Mouse (Mus musculus) E14TG2a.4 (cell line): ENCODE measurements around the gene Sdsl.

Experiments
- H3K27me3 ChIP-seq: 2 replicates; pipeline ENCODE4 v1.6.1; 2014; ENCODE audit warnings: low read length, control low read depth; ENCODE audit not compliant: insufficient read depth
- H3K36me3 ChIP-seq: 2 replicates; pipeline ENCODE4 v1.6.1; 2014; ENCODE audit warnings: low read length, control low read depth; ENCODE audit not compliant: insufficient read depth
- H3K4me1 ChIP-seq: replicated peaks from 2 replicates; pipeline ENCODE4 v1.6.1; 2014; ENCODE audit warnings: low read depth, low read length, control low read depth
- H3K4me3 ChIP-seq: replicated peaks from 2 replicates; pipeline ENCODE4 v1.5.1; 2014; ENCODE audit warnings: mild to moderate bottlenecking, low read length
- H3K9me3 ChIP-seq: 2 replicates; pipeline ENCODE4 v1.6.1; 2014; ENCODE audit warnings: low read length, control low read depth
- CTCF ChIP-seq: conservative IDR thresholded peaks from 2 replicates; pipeline ENCODE4 v1.5.1; 2014; ENCODE audit warnings: low read length
- NANOG ChIP-seq: IDR thresholded peaks from 2 replicates; pipeline ENCODE4 v1.6.1; 2014; ENCODE audit warnings: borderline replicate concordance, low read length, mixed read lengths
- POU5F1 ChIP-seq: IDR thresholded peaks from 2 replicates; pipeline ENCODE4 v1.6.1; 2014; ENCODE audit warnings: low read length, borderline replicate concordance

The Sdsl gene

GRCm38 (mm10) chr5:120431649-120432485 lies 40.7 kb downstream of the Sdsl start, which contains the start of gene Lhx5:
Gene Lhx5 (plus strand): TSS chr5:120431699.
- Histone ChIP-seq H3K4me1 (peaks cover 79% of the 10 kb centered on the region), H3K27me3 (peaks cover 96% of the 10 kb centered on the region), H3K4me3 (peak within 1 kb of the TSS; percentile 64), H3K36me3 (no peaks in the 10 kb centered on the region), H3K9me3 (0 out of 2 replicates have a peak, but pooled peaks cover 3% of the 10 kb centered on the region)
- TF ChIP-seq CTCF (no peak), NANOG (no peak), POU5F1 (no peak)

DNA sequence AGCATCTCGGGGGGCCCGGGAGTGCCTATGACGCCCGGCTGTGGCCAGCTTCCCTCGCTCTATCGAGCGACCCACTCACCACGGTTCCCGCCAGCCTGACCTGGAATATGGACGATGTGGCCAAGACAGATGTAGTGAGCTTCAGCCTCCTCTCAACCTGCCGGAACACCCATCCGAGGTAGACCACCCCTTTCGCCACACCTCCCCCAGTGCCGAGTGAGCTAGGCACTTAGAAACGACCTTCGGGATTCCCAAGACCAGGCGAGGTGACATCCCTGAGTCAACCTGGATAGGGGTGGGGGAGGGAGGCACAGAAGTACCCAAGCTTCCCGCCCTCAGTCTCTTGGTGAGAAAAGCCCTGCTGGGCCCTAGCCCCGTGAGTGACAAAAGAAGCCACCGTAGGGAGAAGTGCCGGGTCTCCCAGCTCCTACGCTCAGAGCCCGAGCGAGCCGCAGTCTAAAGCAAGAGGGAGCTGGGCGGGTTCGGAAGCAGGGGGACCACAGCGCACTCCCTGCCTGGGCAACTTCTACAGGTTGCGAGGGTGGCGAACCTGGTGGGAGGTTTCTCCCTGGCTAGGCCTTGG lies 41.5 kb downstream of the Sdsl start:
- H3K27me3 ChIP-seq: peaks cover 96% of the 10 kb centered on the region
- TF ChIP-seq POU5F1: no peak
- no peak for TF ChIP-seq NANOG
- TF ChIP-seq CTCF: no peak

GRCm38 (mm10) chr5:120429692-120430091 lies 42.9 kb downstream of the Sdsl start:
- H3K4me3 ChIP-seq: no peak overlapping the region
- H3K27me3 ChIP-seq: peaks cover 94% of the 10 kb centered on the region
- H3K9me3 ChIP-seq: 0 out of 2 replicates have a peak, but pooled peaks cover 3% of the 10 kb centered on the region
- H3K36me3 ChIP-seq: no peaks in the 10 kb centered on the region
- H3K4me1 ChIP-seq: peaks cover 75% of the 10 kb centered on the region
- no peak for TF ChIP-seq POU5F1
- TF ChIP-seq NANOG: no peak
- TF ChIP-seq CTCF: no peak

More for the DNA sequence above, 41.5 kb downstream of the Sdsl start:
- Histone ChIP-seq H3K4me1 (peaks cover 79% of the 10 kb centered on the region), H3K9me3 (0 out of 2 replicates have a peak, but pooled peaks cover 3% of the 10 kb centered on the region), H3K36me3 (no peaks in the 10 kb centered on the region), H3K4me3 (peak overlapping the region; percentile 64)

DNA sequence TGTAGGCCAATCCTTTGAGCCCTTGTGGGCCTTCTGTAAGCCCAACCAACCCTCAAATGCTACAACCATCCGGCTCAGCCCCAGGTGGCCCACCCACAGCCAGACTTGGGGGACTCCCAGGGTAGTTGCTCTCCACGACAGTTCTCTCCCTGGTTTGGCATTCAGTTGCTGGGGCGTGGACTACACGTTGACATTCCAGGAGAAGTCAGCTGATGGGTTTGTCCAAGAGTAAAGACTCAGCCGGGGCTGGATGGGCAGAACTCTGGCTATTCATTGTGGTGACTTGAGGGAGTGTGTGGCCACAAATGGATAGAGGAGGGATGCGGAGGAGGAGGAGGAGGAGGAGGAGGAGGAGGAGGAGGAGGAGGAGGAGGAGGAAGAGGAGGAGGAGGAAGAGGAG lies 43.6 kb downstream of the Sdsl start:
- H3K27me3 ChIP-seq: peaks cover 94% of the 10 kb centered on the region
- H3K9me3 ChIP-seq: 0 out of 2 replicates have a peak, but pooled peaks cover 3% of the 10 kb centered on the region
- peaks cover 74% of the 10 kb centered on the region for H3K4me1 ChIP-seq
- TF ChIP-seq POU5F1 (no peak), CTCF (no peak), NANOG (no peak)
- no peaks in the 10 kb centered on the region for H3K36me3 ChIP-seq
- no peak overlapping the region for H3K4me3 ChIP-seq

DNA sequence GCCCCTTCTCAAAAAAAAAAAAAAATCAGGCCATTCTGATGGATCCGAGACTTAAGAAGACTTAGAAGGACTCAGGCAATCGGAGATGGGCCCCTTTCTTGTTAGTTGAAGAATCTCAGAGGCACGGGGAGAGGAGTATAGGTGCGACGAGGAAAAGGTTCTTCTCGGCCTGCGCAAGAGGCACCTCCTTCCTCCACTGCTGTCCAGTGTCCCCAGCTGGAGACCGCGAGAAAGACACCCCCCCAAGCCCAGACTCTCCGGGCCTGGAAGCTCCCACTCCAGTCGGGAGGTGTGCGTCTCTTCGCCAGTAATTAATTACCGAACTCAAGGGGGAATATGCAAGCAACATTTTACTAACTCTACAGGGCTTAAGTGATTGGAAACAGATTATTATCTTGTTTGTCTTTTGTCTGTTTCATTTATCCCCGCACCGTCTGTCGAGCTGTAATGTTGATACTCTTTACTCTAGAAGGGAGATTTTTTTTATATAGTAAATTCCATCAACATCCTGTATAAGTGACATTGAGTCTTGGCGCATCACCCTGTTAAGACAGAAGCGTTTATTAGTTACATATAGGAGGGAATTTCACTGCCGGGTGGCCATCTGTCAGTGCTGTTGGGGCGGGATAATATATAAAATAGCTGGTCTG lies 44.3 kb downstream of the Sdsl start:
- H3K9me3 ChIP-seq: no peaks in the 10 kb centered on the region
- no peak overlapping the region for H3K4me3 ChIP-seq
- TF ChIP-seq POU5F1: no peak
- no peak for TF ChIP-seq NANOG
- no peak for TF ChIP-seq CTCF
- no peaks in the 10 kb centered on the region for H3K36me3 ChIP-seq
- H3K4me1 ChIP-seq: peaks cover 69% of the 10 kb centered on the region
- peaks cover 93% of the 10 kb centered on the region for H3K27me3 ChIP-seq

GRCm38 (mm10) chr5:120427451-120427938 lies 45.1 kb downstream of the Sdsl start:
- H3K9me3 ChIP-seq: no peaks in the 10 kb centered on the region
- H3K36me3 ChIP-seq: no peaks in the 10 kb centered on the region
- peaks cover 93% of the 10 kb centered on the region for H3K27me3 ChIP-seq
- H3K4me1 ChIP-seq: peaks cover 60% of the 10 kb centered on the region
- peak overlapping the region; percentile 41 for H3K4me3 ChIP-seq
- no peak for TF ChIP-seq NANOG
- no peak for TF ChIP-seq CTCF
- TF ChIP-seq POU5F1: no peak

GRCm38 (mm10) chr5:120426572-120426971 lies 46.0 kb downstream of the Sdsl start:
- no peaks in the 10 kb centered on the region for H3K9me3 ChIP-seq
- TF ChIP-seq POU5F1 (no peak), NANOG (no peak), CTCF (no peak)
- peaks cover 56% of the 10 kb centered on the region for H3K4me1 ChIP-seq
- H3K4me3 ChIP-seq: no peak overlapping the region
- no peaks in the 10 kb centered on the region for H3K36me3 ChIP-seq
- peaks cover 93% of the 10 kb centered on the region for H3K27me3 ChIP-seq

DNA sequence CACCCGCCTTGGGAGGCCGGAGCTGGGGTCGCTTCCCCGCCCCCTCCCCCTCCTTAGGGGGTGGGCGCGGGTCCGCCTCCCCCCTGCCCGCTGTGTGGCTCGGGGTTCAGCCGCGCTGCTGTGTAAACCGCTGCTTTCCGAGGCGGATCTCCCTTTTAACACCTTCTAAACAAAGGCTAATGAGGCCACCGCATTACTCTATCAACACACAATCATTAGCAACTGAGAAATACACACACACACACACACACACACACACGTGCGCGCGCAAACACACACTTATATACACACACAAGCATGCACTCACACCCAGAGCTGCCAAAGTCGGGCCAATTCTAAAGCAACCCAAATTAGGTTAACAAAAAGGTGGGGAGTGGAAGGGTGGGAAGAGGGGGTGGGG lies 46.9 kb downstream of the Sdsl start:
- H3K27me3 ChIP-seq: peaks cover 93% of the 10 kb centered on the region
- H3K36me3 ChIP-seq: no peaks in the 10 kb centered on the region
- no peaks in the 10 kb centered on the region for H3K9me3 ChIP-seq
- TF ChIP-seq POU5F1: no peak
- TF ChIP-seq NANOG: no peak
- TF ChIP-seq CTCF: no peak
- peaks cover 47% of the 10 kb centered on the region for H3K4me1 ChIP-seq
- peak overlapping the region; percentile 49 for H3K4me3 ChIP-seq
